Comparison of ENCODE assay signal across 22 mouse cellular contexts in the genomic region with DNA sequence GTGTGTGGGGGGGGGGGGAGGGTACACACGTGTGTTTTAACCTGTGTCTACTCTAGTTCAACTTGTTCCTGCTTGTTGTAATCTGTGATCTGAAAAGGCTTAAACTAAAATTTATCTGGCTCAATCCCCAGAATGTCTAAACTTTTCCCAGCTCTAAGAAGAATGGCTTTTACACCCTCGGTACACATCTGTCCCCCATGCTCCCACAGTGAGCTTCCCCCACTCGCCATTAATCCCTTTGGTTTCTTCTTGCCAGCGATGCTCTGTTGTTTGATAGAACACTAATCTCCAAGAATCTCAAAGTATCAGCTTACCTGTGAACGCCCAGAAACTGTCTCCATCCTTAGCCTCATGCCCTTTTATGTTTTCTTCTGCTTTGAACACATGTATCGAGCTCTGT.
DNase-seq lines count a peak whose midpoint lies in the region; ATAC-seq and TF ChIP-seq lines count a peak whose summit lies in the region.
"Had no signal": no experiment of that assay in that cellular context is flagged by ENCODE, and none has a peak within 500 bp of the region (broad histone marks: within the 10 kb centered on the region; RNA-seq: fewer than 3 reads in every experiment).

No protein-coding gene starts in this region.

- DNase-seq in embryonic facial prominence, embryonic 10.5 days (ENCODE audit: low spot score): no peak
- DNase-seq in embryonic facial prominence, embryonic 14.5 days (ENCODE audit: low spot score): peak; percentile 78
- DNase-seq in fat pad, adult 2 months (ENCODE audit: extremely low read depth, low read depth, low spot score): peak; percentile 45
- peak; percentile 33 for DNase-seq in limb, embryonic 14.5 days (ENCODE audit: low spot score)
- no peak for DNase-seq in heart, adult 11 months
- no peak for DNase-seq in spleen, postnatal 4 days (ENCODE audit: low spot score in 2 of 2)
- no peak for DNase-seq in thymus, adult 2 months
- DNase-seq: adrenal gland, adult 2 months; adrenal gland, postnatal 10 days; adrenal gland, postnatal 25 days; cerebellum, adult 11 months; cerebellum, adult 2 months; cerebellum, adult 9-10 months; cerebellum, postnatal 14 days; cerebellum, postnatal 36 days; embryo, embryonic 11 days had no signal

- TF ChIP-seq POLR2A in limb, embryonic 14.5 days (IDR thresholded peaks at IDR 0.05; ENCODE audit: borderline replicate concordance, extremely low read depth, insufficient read depth, insufficient read length): no peak
- TF ChIP-seq POLR2A in thymus, adult 2 months (IDR thresholded peaks at IDR 0.05; ENCODE audit: control insufficient read depth, extremely low read depth, insufficient read depth, low read length, poor library complexity): no peak

- 0 out of 2 replicates have a peak, but pooled peaks have one; percentile 28 for ATAC-seq in embryonic facial prominence, embryonic 12.5 days (ENCODE audit: insufficient number of reproducible peaks, insufficient read depth, low FRiP score, low TSS enrichment)
- peak; percentile 38; the same call in 1 of the 2 replicates for ATAC-seq in embryonic facial prominence, embryonic 14.5 days (ENCODE audit: low read depth)
- ATAC-seq in limb, embryonic 14.5 days (ENCODE audit: low FRiP score, low read depth): no peak
- ATAC-seq: forebrain, embryonic 14.5 days; forebrain, embryonic 16.5 days had no signal

- TF ChIP-seq CTCF in thymus, adult 2 months (IDR thresholded peaks at IDR 0.05; ENCODE audit: borderline replicate concordance, control insufficient read depth, extremely low read depth, insufficient read depth, low read length, poor library complexity): no peak

- no peaks in the 10 kb centered on the region for H3K36me3 ChIP-seq in embryonic facial prominence, embryonic 12.5 days
- H3K36me3 ChIP-seq in embryonic facial prominence, embryonic 10.5 days (replicated peaks): no peaks in the 10 kb centered on the region
- H3K36me3 ChIP-seq in embryonic facial prominence, embryonic 14.5 days (ENCODE audit: control insufficient read depth, insufficient read depth, low read length): no peaks in the 10 kb centered on the region
- H3K36me3 ChIP-seq in limb, embryonic 14.5 days (ENCODE audit: control insufficient read depth, insufficient read depth, low read length): no peaks in the 10 kb centered on the region
- H3K36me3 ChIP-seq in thymus, adult 2 months (ENCODE audit: control insufficient read depth, insufficient read depth, low read length): no peaks in the 10 kb centered on the region
- H3K36me3 ChIP-seq: embryonic facial prominence, embryonic 13.5 days; forebrain, embryonic 10.5 days; forebrain, embryonic 12.5 days had no signal

- no peaks in the 10 kb centered on the region for H3K9me3 ChIP-seq in embryonic facial prominence, embryonic 12.5 days
- H3K9me3 ChIP-seq in embryonic facial prominence, embryonic 10.5 days: no peaks in the 10 kb centered on the region
- H3K9me3 ChIP-seq in embryonic facial prominence, embryonic 14.5 days (ENCODE audit: control insufficient read depth, low read length): no peaks in the 10 kb centered on the region
- no peaks in the 10 kb centered on the region for H3K9me3 ChIP-seq in limb, embryonic 14.5 days (ENCODE audit: control insufficient read depth, low read length)
- H3K9me3 ChIP-seq: embryonic facial prominence, embryonic 13.5 days; forebrain, embryonic 10.5 days; forebrain, embryonic 12.5 days had no signal

- no peak overlapping the region for H3K4me2 ChIP-seq in embryonic facial prominence, embryonic 12.5 days (replicated peaks)
- H3K4me2 ChIP-seq in embryonic facial prominence, embryonic 14.5 days (ENCODE audit: low read depth, low read length): no peak overlapping the region
- no peak overlapping the region for H3K4me2 ChIP-seq in limb, embryonic 14.5 days (replicated peaks; ENCODE audit: low read depth, low read length, severe bottlenecking)
- H3K4me2 ChIP-seq: embryonic facial prominence, embryonic 13.5 days; forebrain, embryonic 12.5 days had no signal

- H3K27me3 ChIP-seq in embryonic facial prominence, embryonic 12.5 days: peaks cover 2% of the 10 kb centered on the region; the same call in 1 of the 2 replicates
- H3K27me3 ChIP-seq in embryonic facial prominence, embryonic 10.5 days (replicated peaks; ENCODE audit: low read depth, poor library complexity, severe bottlenecking): no peaks in the 10 kb centered on the region
- no peaks in the 10 kb centered on the region for H3K27me3 ChIP-seq in embryonic facial prominence, embryonic 14.5 days (replicated peaks; ENCODE audit: control insufficient read depth, insufficient read depth, low read length)
- H3K27me3 ChIP-seq in limb, embryonic 14.5 days (ENCODE audit: control insufficient read depth, insufficient read depth, low read length): no peaks in the 10 kb centered on the region
- H3K27me3 ChIP-seq in thymus, adult 2 months (ENCODE audit: control insufficient read depth, insufficient read depth, low read length): no peaks in the 10 kb centered on the region

- peaks cover 18% of the 10 kb centered on the region; the same call in 1 of the 2 replicates for H3K4me1 ChIP-seq in embryonic facial prominence, embryonic 12.5 days
- peaks cover 43% of the 10 kb centered on the region for H3K4me1 ChIP-seq in embryonic facial prominence, embryonic 10.5 days
- H3K4me1 ChIP-seq in embryonic facial prominence, embryonic 14.5 days (ENCODE audit: control insufficient read depth, insufficient read depth, low read length): peaks cover 21% of the 10 kb centered on the region
- H3K4me1 ChIP-seq in limb, embryonic 14.5 days (ENCODE audit: control insufficient read depth, insufficient read depth, low read length): peaks cover 30% of the 10 kb centered on the region
- no peaks in the 10 kb centered on the region for H3K4me1 ChIP-seq in thymus, adult 2 months (replicated peaks; ENCODE audit: control insufficient read depth, insufficient read depth, low read length)

- H3K4me3 ChIP-seq in embryonic facial prominence, embryonic 12.5 days: no peak overlapping the region
- no peak overlapping the region for H3K4me3 ChIP-seq in embryonic facial prominence, embryonic 10.5 days
- no peak overlapping the region for H3K4me3 ChIP-seq in embryonic facial prominence, embryonic 14.5 days (ENCODE audit: low read depth, low read length)
- no peak overlapping the region for H3K4me3 ChIP-seq in limb, embryonic 14.5 days (replicated peaks; ENCODE audit: low read length)
- no peak overlapping the region for H3K4me3 ChIP-seq in thymus, adult 2 months (ENCODE audit: control insufficient read depth, insufficient read depth, low read length)
- H3K4me3 ChIP-seq: embryonic facial prominence, embryonic 13.5 days; forebrain, embryonic 10.5 days; forebrain, embryonic 12.5 days had no signal

- no peak overlapping the region for H3K27ac ChIP-seq in embryonic facial prominence, embryonic 12.5 days
- H3K27ac ChIP-seq in embryonic facial prominence, embryonic 10.5 days (replicated peaks): no peak overlapping the region; the same call in 1 of the 2 replicates
- no peak overlapping the region for H3K27ac ChIP-seq in embryonic facial prominence, embryonic 14.5 days (replicated peaks; ENCODE audit: low read depth, low read length)
- no peak overlapping the region for H3K27ac ChIP-seq in limb, embryonic 14.5 days (replicated peaks; ENCODE audit: low read depth, low read length)
- no peak overlapping the region for H3K27ac ChIP-seq in thymus, adult 2 months (ENCODE audit: control insufficient read depth, insufficient read depth, low read length)
- H3K27ac ChIP-seq: embryonic facial prominence, embryonic 13.5 days; forebrain, embryonic 10.5 days; forebrain, embryonic 12.5 days had no signal

- WGBS in embryonic facial prominence, embryonic 12.5 days: 49% methylated on average over 6 of the region's 6 CpGs
- 65% methylated on average over 6 of the region's 6 CpGs for WGBS in embryonic facial prominence, embryonic 10.5 days
- 36% methylated on average over 6 of the region's 6 CpGs for WGBS in embryonic facial prominence, embryonic 14.5 days
- WGBS in limb, embryonic 14.5 days: 52% methylated on average over 6 of the region's 6 CpGs
- WGBS in thymus, adult 2 months: 87% methylated on average over 6 of the region's 6 CpGs

- H3K9ac ChIP-seq in embryonic facial prominence, embryonic 12.5 days: no peak overlapping the region
- no peak overlapping the region for H3K9ac ChIP-seq in embryonic facial prominence, embryonic 14.5 days (ENCODE audit: low read depth, low read length)
- no peak overlapping the region for H3K9ac ChIP-seq in limb, embryonic 14.5 days (ENCODE audit: low read depth, low read length, severe bottlenecking)
- H3K9ac ChIP-seq: embryonic facial prominence, embryonic 13.5 days; forebrain, embryonic 12.5 days had no signal

Comparison
In these comparisons a context has a peak if more than half of its experiments do, and no peak if none do; other contexts are left out.
1. DNase-seq: peak in embryonic facial prominence, embryonic 14.5 days (single experiment), fat pad, adult 2 months (single experiment) and limb, embryonic 14.5 days (single experiment); none in embryonic facial prominence, embryonic 10.5 days (single experiment), heart, adult 11 months (single experiment), spleen, postnatal 4 days (0 of 2) and thymus, adult 2 months (single experiment).